Mouse (Mus musculus) layer of hippocampus, adult 18-20 months (tissue): ENCODE measurements around the gene Hcn1. TPM values are rescaled to one million over a fixed set of nuclear protein-coding genes. Genes with fewer than 3 reads are reported as not detected.
"Not testable (repeated sequence)": the region's sequence is repeated elsewhere in the genome, so short reads cannot be mapped to it uniquely, and the experiment has no call there.

Experiments used
- DNase-seq, 2 experiments: peaks; one replicate each; pipeline ENCODE4 v3.0.0; 2022; ENCODE audit warnings: low spot score in 2 of 2
- total RNA-seq, 2 experiments: library from RNA; stranded (reverse); gene quantifications; 2 replicates each; pipeline ENCODE4 v1.2.3; 2021

Hcn1 gene
- total RNA-seq, 2 experiments from 2014 or later = 38.2 to 38.5 TPM

DNA sequence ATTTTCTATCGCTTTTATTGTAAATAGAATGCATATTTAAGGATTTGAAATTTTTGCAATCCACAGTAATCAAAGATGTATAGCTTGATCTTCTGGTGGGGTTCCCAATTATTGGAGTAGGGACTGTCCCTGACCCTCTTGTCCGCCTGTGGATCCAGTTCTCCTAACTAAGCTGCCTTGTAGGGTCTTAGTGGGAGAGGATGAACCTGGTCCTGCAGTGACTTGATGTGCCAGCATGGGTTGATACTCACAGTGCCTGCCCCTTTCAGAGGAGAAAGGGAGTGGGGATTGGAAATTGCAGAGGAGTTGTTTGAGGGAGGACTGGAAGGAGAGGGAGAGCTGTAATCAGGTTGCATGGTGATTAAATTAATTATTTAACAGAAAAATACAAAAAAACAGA is 398.4 kb downstream of the Hcn1 start:
- no peak for DNase-seq

DNA sequence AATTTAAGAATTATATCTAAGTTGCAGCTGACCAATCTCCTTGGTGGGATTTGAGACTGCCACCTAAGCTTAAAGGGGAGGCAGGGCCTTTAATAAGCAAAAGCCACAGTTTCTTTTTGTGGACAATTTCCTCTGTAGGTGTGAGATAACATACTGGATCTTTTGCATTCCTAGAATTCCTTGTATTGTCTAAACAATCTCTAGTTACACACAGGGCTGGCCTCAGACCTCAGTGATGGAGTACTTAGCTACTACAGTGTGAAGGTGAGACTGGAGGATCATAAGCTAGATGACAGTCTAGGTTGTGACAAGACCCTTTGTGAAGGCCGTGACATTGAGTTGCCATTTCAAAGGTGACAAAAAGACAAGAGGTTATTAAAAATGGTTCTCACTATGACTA is 419.1 kb downstream of the Hcn1 start:
- no peak for DNase-seq

DNA sequence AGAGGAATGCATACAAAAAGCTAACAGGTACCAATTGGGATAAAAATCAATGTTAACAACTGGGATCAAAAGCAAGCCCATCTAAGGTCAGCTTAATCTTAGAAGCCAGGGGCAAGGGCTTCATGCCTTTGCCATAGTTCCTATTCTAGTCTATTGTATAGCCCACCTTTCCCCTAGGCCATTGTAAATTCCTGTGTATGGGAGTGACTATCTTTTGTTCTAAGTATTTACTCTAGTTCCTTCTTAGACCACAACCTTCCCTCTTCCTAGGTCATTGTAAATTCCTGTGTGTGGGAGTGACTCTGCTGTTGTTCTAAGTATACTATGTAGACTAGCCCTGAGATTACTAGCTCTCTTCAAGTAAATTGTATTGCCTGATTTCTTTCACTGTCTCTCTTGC is 420.8 kb downstream of the Hcn1 start:
- DNase-seq = not testable (repeated sequence)

DNA sequence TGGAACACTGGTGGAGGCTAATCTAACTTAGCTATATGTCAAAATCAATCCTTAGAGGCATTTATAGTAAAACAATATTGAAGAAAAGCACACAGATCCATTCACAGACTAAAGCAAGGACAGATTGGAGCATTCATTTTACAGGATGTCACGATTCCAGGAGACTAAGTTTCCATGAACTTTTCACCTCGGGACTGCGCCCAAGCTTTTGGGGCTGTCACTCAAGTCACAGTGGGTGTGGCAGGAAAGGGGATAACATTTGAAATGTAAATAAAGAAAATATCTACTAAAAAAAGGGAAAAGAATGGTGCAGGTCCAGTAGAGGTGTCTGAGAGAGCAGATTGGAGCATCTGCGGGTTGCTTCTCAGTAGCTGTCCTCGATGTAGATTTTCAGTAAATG is 421.3 kb downstream of the Hcn1 start:
- DNase-seq = no peak

DNA sequence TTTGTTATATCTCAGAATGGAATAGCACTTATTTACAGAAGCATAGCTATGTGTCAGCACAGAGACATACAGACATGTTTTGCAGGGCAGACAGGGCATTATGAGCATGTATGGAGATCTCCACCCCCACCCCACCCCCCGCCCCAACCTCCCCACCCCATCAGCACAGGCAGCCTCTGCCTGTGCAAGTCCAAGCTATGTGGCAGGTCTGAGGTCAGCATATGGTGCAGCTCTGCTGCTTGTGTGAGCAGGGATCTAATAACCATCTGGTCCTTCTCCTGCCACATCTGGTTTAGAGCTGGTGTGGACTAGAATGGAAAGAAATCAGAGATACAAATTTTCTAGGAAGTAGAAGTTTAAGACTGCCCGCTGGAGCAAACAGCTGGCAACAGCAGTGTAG is 424.4 kb downstream of the Hcn1 start:
- no peak for DNase-seq

- no peak for DNase-seq
These were observed 425.7 kb downstream of the Hcn1 start for GRCm38 (mm10) chr13:118027868-118028267.

GRCm38 (mm10) chr13:118028662-118029061 is 426.5 kb downstream of the Hcn1 start:
- DNase-seq = no peak

DNA sequence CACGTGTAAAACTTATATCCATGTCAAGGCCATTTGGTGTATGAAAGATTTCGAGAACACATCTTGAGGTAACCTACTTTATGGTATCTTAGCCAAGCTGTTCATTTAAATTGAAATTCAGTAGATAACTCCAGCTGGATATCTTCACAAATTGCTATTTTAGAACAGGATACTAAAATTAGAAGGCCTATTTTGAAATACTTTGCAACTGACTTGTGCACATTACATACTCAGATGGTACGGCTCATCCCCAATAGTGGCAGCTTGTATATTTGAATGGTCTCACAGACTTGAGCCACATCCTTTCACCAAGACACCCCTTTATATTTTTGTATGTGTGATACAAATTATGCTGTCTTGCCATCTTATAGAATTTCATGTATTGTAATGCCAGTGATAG is 427.5 kb downstream of the Hcn1 start:
- DNase-seq = no peak

- DNase-seq = no peak
These were observed 433.5 kb downstream of the Hcn1 start for GRCm38 (mm10) chr13:118035598-118035997.
